Comparison of ENCODE assay signal across 24 mouse cellular contexts in the genomic region with DNA sequence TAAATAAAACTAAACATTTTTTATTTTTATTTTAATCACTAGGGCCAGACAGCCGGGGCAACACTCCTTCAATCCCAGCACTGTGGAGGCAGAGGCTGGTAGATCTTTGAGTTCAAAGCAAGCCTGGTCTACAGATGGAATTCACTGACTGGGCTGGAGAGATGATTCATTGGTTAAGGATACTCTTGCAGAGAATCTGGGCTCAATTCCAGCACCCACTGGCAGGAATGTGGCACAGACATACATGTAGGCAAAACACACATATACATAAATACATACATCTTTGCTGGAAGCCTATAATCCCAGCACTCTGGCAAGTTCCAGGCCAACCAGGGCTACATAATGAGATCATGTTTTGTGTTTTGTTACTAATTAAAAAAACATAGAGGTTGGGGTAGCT. TPM values are rescaled to one million over a fixed set of nuclear protein-coding genes. Genes with fewer than 3 reads are reported as not detected.
DNase-seq lines count a peak whose midpoint lies in the region; ATAC-seq and TF ChIP-seq lines count a peak whose summit lies in the region.
"Had no signal": no experiment of that assay in that cellular context is flagged by ENCODE, and none has a peak within 500 bp of the region (broad histone marks: within the 10 kb centered on the region; RNA-seq: fewer than 3 reads in every experiment).

No protein-coding gene starts in this region.

- TF ChIP-seq CTCF in hindbrain, postnatal 0 days (IDR thresholded peaks at IDR 0.05; ENCODE audit: low read depth) = peak; percentile 16
- TF ChIP-seq CTCF in lung, postnatal 0 days (IDR thresholded peaks at IDR 0.05) = peak; percentile 48
- peak; percentile 45 for TF ChIP-seq CTCF in stomach, postnatal 0 days (IDR thresholded peaks at IDR 0.05; ENCODE audit: low read depth)

- DNase-seq in adrenal gland, postnatal 14 days = peak; percentile 54
- DNase-seq in adrenal gland, adult 8-10 months = no peak
- peak; percentile 44 for DNase-seq in hindbrain, postnatal 0 days (ENCODE audit: low spot score)
- DNase-seq in hindbrain, embryonic 11.5 days (ENCODE audit: low spot score) = no peak
- peak; percentile 61 for DNase-seq in lung, postnatal 0 days (ENCODE audit: low spot score)
- no peak for DNase-seq in lung, postnatal 25 days (ENCODE audit: low spot score)
- DNase-seq in stomach, postnatal 0 days (ENCODE audit: low spot score) = peak; percentile 52
- no peak for DNase-seq in heart, postnatal 36 days
- DNase-seq: B cell, adult 2 months; cerebellum, adult 8-10 months; embryo, embryonic 11 days; right cerebral cortex, adult 18-20 months; spleen, adult 18-20 months; thymus, postnatal 25 days had no signal

- intact Hi-C loops in heart, postnatal 36 days (cut with DNase I) = no loop called here

- no peaks in the 10 kb centered on the region for H3K27me3 ChIP-seq in hindbrain, postnatal 0 days (ENCODE audit: insufficient read depth, low read length)
- no peaks in the 10 kb centered on the region for H3K27me3 ChIP-seq in hindbrain, embryonic 11.5 days (ENCODE audit: control insufficient read depth, insufficient read depth, low read length)
- H3K27me3 ChIP-seq in lung, postnatal 0 days (replicated peaks; ENCODE audit: insufficient read depth, low read length) = no peaks in the 10 kb centered on the region
- H3K27me3 ChIP-seq in stomach, postnatal 0 days (ENCODE audit: control insufficient read depth, insufficient read depth, low read length) = no peaks in the 10 kb centered on the region
- H3K27me3 ChIP-seq: forebrain, embryonic 15.5 days; limb, embryonic 13.5 days; midbrain, embryonic 12.5 days; stomach, embryonic 15.5 days had no signal

- H3K4me2 ChIP-seq in hindbrain, postnatal 0 days (ENCODE audit: low read depth, low read length) = no peak overlapping the region
- no peak overlapping the region for H3K4me2 ChIP-seq in hindbrain, embryonic 11.5 days (replicated peaks; ENCODE audit: low read depth, low read length)
- no peak overlapping the region for H3K4me2 ChIP-seq in lung, postnatal 0 days (replicated peaks; ENCODE audit: low read depth, low read length)
- no peak overlapping the region for H3K4me2 ChIP-seq in stomach, postnatal 0 days (replicated peaks; ENCODE audit: low read depth)
- H3K4me2 ChIP-seq: forebrain, embryonic 15.5 days; limb, embryonic 13.5 days; midbrain, embryonic 12.5 days; stomach, embryonic 15.5 days had no signal

- no peak for ATAC-seq in hindbrain, postnatal 0 days
- ATAC-seq in hindbrain, embryonic 11.5 days (ENCODE audit: low FRiP score) = no peak
- ATAC-seq in lung, postnatal 0 days = 0 out of 2 replicates have a peak, but pooled peaks have one; percentile 27
- ATAC-seq in stomach, postnatal 0 days (ENCODE audit: low FRiP score, low TSS enrichment) = 0 out of 2 replicates have a peak, but pooled peaks have one; percentile 15
- ATAC-seq: forebrain, embryonic 15.5 days; inflammation-experienced regulatory T-cells, adult 6 months had no signal

- H3K36me3 ChIP-seq in hindbrain, postnatal 0 days (ENCODE audit: insufficient read depth, low read length) = no peaks in the 10 kb centered on the region
- H3K36me3 ChIP-seq in hindbrain, embryonic 11.5 days (ENCODE audit: control insufficient read depth, insufficient read depth, low read length) = no peaks in the 10 kb centered on the region
- H3K36me3 ChIP-seq in lung, postnatal 0 days (ENCODE audit: insufficient read depth, low read length) = no peaks in the 10 kb centered on the region
- no peaks in the 10 kb centered on the region for H3K36me3 ChIP-seq in stomach, postnatal 0 days (ENCODE audit: control insufficient read depth, insufficient read depth, low read length)
- H3K36me3 ChIP-seq: forebrain, embryonic 15.5 days; heart, embryonic 10.5 days; limb, embryonic 13.5 days; midbrain, embryonic 12.5 days; stomach, embryonic 15.5 days had no signal

- no peak overlapping the region for H3K27ac ChIP-seq in hindbrain, postnatal 0 days
- H3K27ac ChIP-seq in hindbrain, embryonic 11.5 days (ENCODE audit: low read depth, low read length) = no peak overlapping the region
- H3K27ac ChIP-seq in lung, postnatal 0 days (ENCODE audit: low read length) = no peak overlapping the region
- H3K27ac ChIP-seq in stomach, postnatal 0 days (replicated peaks) = no peak overlapping the region
- H3K27ac ChIP-seq: forebrain, embryonic 15.5 days; heart, embryonic 10.5 days; left cerebral cortex, adult 2 months; limb, embryonic 13.5 days; macrophage; midbrain, embryonic 12.5 days; stomach, embryonic 15.5 days had no signal

- no peak overlapping the region for H3K9ac ChIP-seq in hindbrain, postnatal 0 days (replicated peaks; ENCODE audit: low read length)
- no peak overlapping the region for H3K9ac ChIP-seq in hindbrain, embryonic 11.5 days (ENCODE audit: low read depth, low read length)
- H3K9ac ChIP-seq in lung, postnatal 0 days (replicated peaks; ENCODE audit: low read depth) = no peak overlapping the region
- no peak overlapping the region for H3K9ac ChIP-seq in stomach, postnatal 0 days (ENCODE audit: low read length)
- H3K9ac ChIP-seq: forebrain, embryonic 15.5 days; limb, embryonic 13.5 days; midbrain, embryonic 12.5 days; stomach, embryonic 15.5 days had no signal

- WGBS in hindbrain, postnatal 0 days = 85% methylated on average over 1 of the region's 1 CpGs
- WGBS in hindbrain, embryonic 11.5 days = 98% methylated on average over 1 of the region's 1 CpGs
- 74% methylated on average over 1 of the region's 1 CpGs for WGBS in lung, postnatal 0 days
- WGBS in stomach, postnatal 0 days = 67% methylated on average over 1 of the region's 1 CpGs

- TF ChIP-seq EP300 in lung, postnatal 0 days (IDR thresholded peaks at IDR 0.05) = no peak
- no peak for TF ChIP-seq EP300 in stomach, postnatal 0 days (optimal IDR thresholded peaks at IDR 0.05)

- no peak overlapping the region for H3K4me3 ChIP-seq in hindbrain, postnatal 0 days (ENCODE audit: low read length)
- H3K4me3 ChIP-seq in hindbrain, embryonic 11.5 days (ENCODE audit: low read depth, low read length) = no peak overlapping the region
- H3K4me3 ChIP-seq in lung, postnatal 0 days (ENCODE audit: low read depth, low read length) = no peak overlapping the region
- no peak overlapping the region for H3K4me3 ChIP-seq in stomach, postnatal 0 days (ENCODE audit: low read depth, low read length)
- H3K4me3 ChIP-seq: forebrain, embryonic 15.5 days; heart, embryonic 10.5 days; left cerebral cortex, adult 2 months; limb, embryonic 13.5 days; midbrain, embryonic 12.5 days; myocyte; stomach, embryonic 15.5 days had no signal

- no peaks in the 10 kb centered on the region for H3K9me3 ChIP-seq in hindbrain, postnatal 0 days (ENCODE audit: low read length)
- H3K9me3 ChIP-seq in hindbrain, embryonic 11.5 days (ENCODE audit: control insufficient read depth, low read length) = no peaks in the 10 kb centered on the region
- no peaks in the 10 kb centered on the region for H3K9me3 ChIP-seq in lung, postnatal 0 days (ENCODE audit: low read length)
- H3K9me3 ChIP-seq in stomach, postnatal 0 days (ENCODE audit: control insufficient read depth, low read length) = no peaks in the 10 kb centered on the region
- H3K9me3 ChIP-seq: forebrain, embryonic 15.5 days; heart, embryonic 10.5 days; limb, embryonic 13.5 days; midbrain, embryonic 12.5 days; stomach, embryonic 15.5 days had no signal

- no peaks in the 10 kb centered on the region for H3K4me1 ChIP-seq in hindbrain, postnatal 0 days (ENCODE audit: insufficient read depth, low read length)
- H3K4me1 ChIP-seq in hindbrain, embryonic 11.5 days (replicated peaks; ENCODE audit: control insufficient read depth, insufficient read depth, low read length) = no peaks in the 10 kb centered on the region
- peaks cover 5% of the 10 kb centered on the region; the same call in 1 of the 2 replicates for H3K4me1 ChIP-seq in lung, postnatal 0 days (ENCODE audit: insufficient read depth, low read depth, low read length)
- H3K4me1 ChIP-seq in stomach, postnatal 0 days (replicated peaks; ENCODE audit: control insufficient read depth, insufficient read depth) = no peaks in the 10 kb centered on the region
- H3K4me1 ChIP-seq: heart, embryonic 10.5 days; limb, embryonic 13.5 days; stomach, embryonic 15.5 days had no signal

RNA-seq across cellular contexts. Expression of gene Kpna2, which starts 6.2 kb away (rescaled TPM):
- 42.6 and 55.8 TPM in 2 replicates for total RNA-seq in adrenal gland, postnatal 14 days (2021)
- total RNA-seq in adrenal gland, adult 8-10 months (2022) = 10 to 100 TPM; 20.7 to 37.7 (median 28.8) TPM
- 85.8 and 94.4 TPM in 2 replicates for total RNA-seq in hindbrain, postnatal 0 days (2014; rRNA removed)
- 106 and 111 TPM in 2 replicates for polyA plus RNA-seq in hindbrain, postnatal 0 days (2015; fragmentation: Nextera tagmentation; extraction: Ambion mirVana)
- polyA plus RNA-seq in hindbrain, embryonic 11.5 days (2014; fragmentation: Nextera tagmentation; extraction: Ambion mirVana) = 581 and 643 TPM in 2 replicates
- 83.6 and 97.1 TPM in 2 replicates for polyA plus RNA-seq in lung, postnatal 0 days (2015; fragmentation: Nextera tagmentation; extraction: Ambion mirVana)
- polyA plus RNA-seq in stomach, postnatal 0 days (2015; fragmentation: Nextera tagmentation; extraction: Ambion mirVana) = 146 and 158 TPM in 2 replicates
- 10 to 100 TPM; 60.8 to 67.1 TPM for total RNA-seq in heart, postnatal 36 days (2021)

RNA-seq across cellular contexts. Expression of gene 1810010H24Rik, which starts 19.9 kb away (rescaled TPM):
- 1.7 and 2.1 TPM in 2 replicates for total RNA-seq in adrenal gland, postnatal 14 days (2021)
- total RNA-seq in adrenal gland, adult 8-10 months (2022) = 1 to 10 TPM; 2.2 to 3.7 (median 3.0) TPM
- 6.8 and 9.7 TPM in 2 replicates for total RNA-seq in hindbrain, postnatal 0 days (2014; rRNA removed)
- polyA plus RNA-seq in hindbrain, postnatal 0 days (2015; fragmentation: Nextera tagmentation; extraction: Ambion mirVana) = 10.6 and 12.0 TPM in 2 replicates
- polyA plus RNA-seq in hindbrain, embryonic 11.5 days (2014; fragmentation: Nextera tagmentation; extraction: Ambion mirVana) = 2.7 and 3.3 TPM in 2 replicates
- 51.8 and 56.2 TPM in 2 replicates for polyA plus RNA-seq in lung, postnatal 0 days (2015; fragmentation: Nextera tagmentation; extraction: Ambion mirVana)
- polyA plus RNA-seq in stomach, postnatal 0 days (2015; fragmentation: Nextera tagmentation; extraction: Ambion mirVana) = 6.3 and 6.8 TPM in 2 replicates
- total RNA-seq in heart, postnatal 36 days (2021) = 1 to 10 TPM; 2.0 to 2.3 TPM
- total RNA-seq: hematopoietic stem cell, adult 5-6 weeks had no signal

Comparison
In these comparisons a context has a peak if more than half of its experiments do, and no peak if none do; other contexts are left out.
1. DNase-seq: peak in adrenal gland, postnatal 14 days (single experiment), hindbrain, postnatal 0 days (single experiment), lung, postnatal 0 days (single experiment) and stomach, postnatal 0 days (single experiment); none in adrenal gland, adult 8-10 months (single experiment), hindbrain, embryonic 11.5 days (single experiment), lung, postnatal 25 days (single experiment) and heart, postnatal 36 days (0 of 2).
2. ATAC-seq: peak in lung, postnatal 0 days (single experiment) and stomach, postnatal 0 days (single experiment); none in hindbrain, postnatal 0 days (single experiment) and hindbrain, embryonic 11.5 days (single experiment).
3. Peak in every context shown above with its lines, with median percentiles within 50 percentile points of each other: CTCF ChIP-seq.